18 mouse cellular contexts compared by ENCODE assay signal in the genomic region with DNA sequence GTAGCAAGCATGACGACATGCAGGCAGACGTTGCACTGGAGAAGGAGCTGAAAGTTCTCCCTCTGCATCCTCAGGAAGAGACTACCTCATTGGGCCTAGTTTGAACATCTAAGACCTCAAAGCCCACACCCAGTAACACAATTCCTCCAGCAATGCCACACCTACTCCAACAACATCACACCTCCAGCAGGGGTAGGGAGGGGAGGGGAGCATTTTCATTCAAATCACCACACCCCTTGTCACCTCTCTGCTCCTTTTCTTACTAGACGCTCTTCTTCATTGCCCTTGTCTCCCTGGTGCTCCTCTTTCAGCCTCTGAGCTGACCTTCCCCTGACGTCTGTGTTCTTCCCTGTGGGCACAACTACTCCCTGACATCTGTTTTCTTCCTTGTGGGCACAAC.
"Had no signal": no experiment of that assay in that cellular context is flagged by ENCODE, and none has a peak within 500 bp of the region (broad histone marks: within the 10 kb centered on the region; RNA-seq: fewer than 3 reads in every experiment).

No protein-coding gene starts in this region.

- H3K4me1 ChIP-seq: megakaryocyte, embryonic 14.5 days; midbrain, embryonic 15.5 days had no signal

- DNase-seq: lung, adult 18-20 months; lung, embryonic 14.5 days; lung, postnatal 10 days; lung, postnatal 36 days; retina, postnatal 1 day; right cerebral cortex, adult 18-20 months; right cerebral cortex, postnatal 25 days; right cerebral cortex, postnatal 4 days; spleen, adult 18-20 months; thymus, adult 18-20 months; thymus, postnatal 14 days; thymus, postnatal 36 days had no signal

- H3K27ac ChIP-seq: macrophage; midbrain, embryonic 13.5 days; midbrain, embryonic 15.5 days; neural tube, embryonic 13.5 days; neural tube, embryonic 15.5 days had no signal

- H3K9me3 ChIP-seq: megakaryocyte, embryonic 14.5 days; midbrain, embryonic 13.5 days; midbrain, embryonic 15.5 days; neural tube, embryonic 13.5 days; neural tube, embryonic 15.5 days had no signal

- H3K4me3 ChIP-seq: megakaryocyte, embryonic 14.5 days; midbrain, embryonic 13.5 days; midbrain, embryonic 15.5 days; neural tube, embryonic 13.5 days; neural tube, embryonic 15.5 days had no signal

- H3K27me3 ChIP-seq: midbrain, embryonic 15.5 days had no signal

- H3K36me3 ChIP-seq: midbrain, embryonic 13.5 days; midbrain, embryonic 15.5 days; neural tube, embryonic 13.5 days; neural tube, embryonic 15.5 days had no signal

- H3K9ac ChIP-seq: lung, embryonic 14.5 days; midbrain, embryonic 13.5 days; midbrain, embryonic 15.5 days; neural tube, embryonic 13.5 days; neural tube, embryonic 15.5 days had no signal
